Mouse (Mus musculus) 3134 (cell line): Measurements from ENCODE around the gene Tmem247.
A peak's percentile ranks its signal among the peaks of the same experiment; 100 is the strongest.

Experiments
- DNase-seq: peaks from one replicate; pipeline ENCODE4 v3.0.0-alpha.2; 2011; ENCODE audit warnings: low spot score; ENCODE audit not compliant: insufficient read length; ENCODE audit errors: extremely low read depth

Tmem247 gene

GRCm38 (mm10) chr17:86911261-86911660, 5.9 kb upstream of the Tmem247 start:
- DNase-seq, result no peak

GRCm38 (mm10) chr17:86913003-86913607, 4.0 kb upstream of the Tmem247 start:
- DNase-seq, result no peak

GRCm38 (mm10) chr17:86915540-86915939, 1.6 kb upstream of the Tmem247 start:
- no peak for DNase-seq

- no peak for DNase-seq
These were observed 1.6 kb downstream of the Tmem247 start for GRCm38 (mm10) chr17:86918786-86919185.

GRCm38 (mm10) chr17:86919729-86920128, 2.6 kb downstream of the Tmem247 start:
- no peak for DNase-seq

- no peak for DNase-seq
These were observed 7.5 kb downstream of the Tmem247 start for GRCm38 (mm10) chr17:86924679-86925078.

GRCm38 (mm10) chr17:86926836-86927235, 9.7 kb downstream of the Tmem247 start:
- DNase-seq, result no peak

- DNase-seq, result no peak
These were observed 12.2 kb downstream of the Tmem247 start for GRCm38 (mm10) chr17:86929355-86929754.

- DNase-seq, result no peak
These were observed 12.8 kb downstream of the Tmem247 start for GRCm38 (mm10) chr17:86929981-86930380.

GRCm38 (mm10) chr17:86932896-86933295, 15.7 kb downstream of the Tmem247 start:
- DNase-seq, result no peak

- DNase-seq, result no peak
These were observed 19.9 kb downstream of the Tmem247 start for GRCm38 (mm10) chr17:86937064-86937463.

- DNase-seq, result peak; percentile 89
These were observed 20.5 kb downstream of the Tmem247 start for GRCm38 (mm10) chr17:86937497-86938155.

GRCm38 (mm10) chr17:86938683-86939082, 21.5 kb downstream of the Tmem247 start:
- DNase-seq, result no peak

GRCm38 (mm10) chr17:86942112-86942511, 25.0 kb downstream of the Tmem247 start:
- DNase-seq, result no peak

- DNase-seq, result no peak
These were observed 26.0 kb downstream of the Tmem247 start for GRCm38 (mm10) chr17:86943158-86943557.

- DNase-seq, result peak; percentile 40
These were observed 28.9 kb downstream of the Tmem247 start for GRCm38 (mm10) chr17:86946078-86946477.

GRCm38 (mm10) chr17:86947840-86948796, 31.0 kb downstream of the Tmem247 start, which contains the start of gene Atp6v1e2:
Gene Atp6v1e2 (minus strand): TSS chr17:86947897.
- no peak for DNase-seq

GRCm38 (mm10) chr17:86948801-86949200, 31.7 kb downstream of the Tmem247 start:
- DNase-seq, result no peak

- no peak for DNase-seq
These were observed 40.1 kb downstream of the Tmem247 start for GRCm38 (mm10) chr17:86957239-86957638.

GRCm38 (mm10) chr17:86957968-86958367, 40.8 kb downstream of the Tmem247 start:
- no peak for DNase-seq

- peak; percentile 60 for DNase-seq
These were observed 44.2 kb downstream of the Tmem247 start for GRCm38 (mm10) chr17:86961301-86961841.
